ENCODE assay signal across 26 mouse cellular contexts in the genomic region with DNA sequence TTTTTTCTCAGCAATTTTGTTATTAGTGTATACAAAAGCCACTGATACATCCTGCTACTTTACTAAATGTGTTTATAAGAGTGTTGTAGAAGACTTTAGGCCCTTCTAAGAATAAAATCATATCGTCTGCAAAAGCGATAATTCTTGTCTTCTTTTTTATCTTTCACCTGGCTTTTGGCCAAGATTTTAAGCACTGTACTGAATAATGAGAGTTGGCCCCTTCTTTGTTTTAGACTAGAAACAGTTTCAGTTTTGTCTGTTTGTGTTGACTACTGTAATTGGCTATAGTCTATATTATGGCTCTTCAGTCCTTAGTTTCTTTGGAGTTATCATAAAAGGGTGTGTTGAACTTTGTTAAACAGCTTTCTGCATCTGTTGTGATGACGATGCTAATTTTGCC. TPM values are rescaled to one million over a fixed set of nuclear protein-coding genes. Genes with fewer than 3 reads are reported as not detected.
A peak's percentile ranks its signal among the peaks of the same experiment; 100 is the strongest.
DNase-seq lines count a peak whose midpoint lies in the region; ATAC-seq and TF ChIP-seq lines count a peak whose summit lies in the region.
"Had no signal": no experiment of that assay in that cellular context is flagged by ENCODE, and none has a peak within 500 bp of the region (broad histone marks: within the 10 kb centered on the region; RNA-seq: fewer than 3 reads in every experiment).

No protein-coding gene starts in this region.

- 52% methylated on average over 3 of the region's 3 CpGs for WGBS in lung, postnatal 0 days
- 95% methylated on average over 3 of the region's 3 CpGs for WGBS in hindbrain, embryonic 12.5 days

- TF ChIP-seq EP300 in lung, postnatal 0 days (IDR thresholded peaks at IDR 0.05), result no peak

- no peaks in the 10 kb centered on the region for H3K27me3 ChIP-seq in lung, postnatal 0 days (replicated peaks; ENCODE audit: insufficient read depth, low read length)
- H3K27me3 ChIP-seq in hindbrain, embryonic 12.5 days, result no peaks in the 10 kb centered on the region
- H3K27me3 ChIP-seq: forebrain, embryonic 13.5 days; heart, embryonic 13.5 days; hindbrain, embryonic 15.5 days; intestine, embryonic 15.5 days; Patski had no signal

- no peak overlapping the region for H3K4me2 ChIP-seq in lung, postnatal 0 days (replicated peaks; ENCODE audit: low read depth, low read length)
- no peak overlapping the region for H3K4me2 ChIP-seq in hindbrain, embryonic 12.5 days (replicated peaks)
- H3K4me2 ChIP-seq: forebrain, embryonic 13.5 days; heart, embryonic 13.5 days; hindbrain, embryonic 15.5 days; intestine, embryonic 15.5 days had no signal

- no peaks in the 10 kb centered on the region for H3K9me3 ChIP-seq in lung, postnatal 0 days (ENCODE audit: low read length)
- H3K9me3 ChIP-seq in hindbrain, embryonic 12.5 days (replicated peaks), result no peaks in the 10 kb centered on the region
- H3K9me3 ChIP-seq: forebrain, embryonic 10.5 days; forebrain, embryonic 13.5 days; heart, embryonic 10.5 days; heart, embryonic 13.5 days; hindbrain, embryonic 15.5 days; intestine, embryonic 15.5 days had no signal

- no peak for ATAC-seq in lung, postnatal 0 days
- ATAC-seq in CD4-positive, CD25-positive, alpha-beta regulatory T cell, adult 4 months, result peak; percentile 51
- ATAC-seq in inflammation-experienced regulatory T-cells, adult 6 months, result peak; percentile 41
- ATAC-seq in hindbrain, embryonic 12.5 days (ENCODE audit: low FRiP score), result no peak
- ATAC-seq: forebrain, embryonic 13.5 days; forebrain, embryonic 16.5 days; intestine, embryonic 15.5 days; Patski had no signal

- no peak overlapping the region for H3K27ac ChIP-seq in lung, postnatal 0 days (ENCODE audit: low read length)
- no peak overlapping the region for H3K27ac ChIP-seq in hindbrain, embryonic 12.5 days
- H3K27ac ChIP-seq: forebrain, embryonic 10.5 days; forebrain, embryonic 13.5 days; heart, adult 2 months; heart, embryonic 10.5 days; heart, embryonic 13.5 days; hindbrain, embryonic 15.5 days; intestine, embryonic 15.5 days had no signal

- H3K9ac ChIP-seq in lung, postnatal 0 days (replicated peaks; ENCODE audit: low read depth), result no peak overlapping the region
- H3K9ac ChIP-seq in hindbrain, embryonic 12.5 days, result no peak overlapping the region
- H3K9ac ChIP-seq: forebrain, embryonic 13.5 days; heart, embryonic 13.5 days; hindbrain, embryonic 15.5 days; intestine, embryonic 15.5 days had no signal

- DNase-seq in lung, postnatal 0 days (ENCODE audit: low spot score), result peak; percentile 12
- DNase-seq in lung, adult 18-20 months, result no peak
- DNase-seq in CD4-positive, CD25-positive, alpha-beta regulatory T cell, adult 2 months (ENCODE audit: low read depth, low spot score), result peak; percentile 11
- DNase-seq in neural tube, embryonic 10.5 days (ENCODE audit: extremely low spot score, low spot score), result no peak
- DNase-seq: adrenal gland, adult 2 months; adrenal gland, postnatal 14 days; cerebellum, adult 11-12 months; cerebellum, adult 8-10 months; cerebellum, postnatal 10 days; cerebellum, postnatal 36 days; gastrocnemius, postnatal 10 days; gastrocnemius, postnatal 36 days; heart, adult 2 months; heart, postnatal 14 days; heart, postnatal 4 days had no signal

- H3K4me3 ChIP-seq in lung, postnatal 0 days (ENCODE audit: low read depth, low read length), result no peak overlapping the region
- no peak overlapping the region for H3K4me3 ChIP-seq in hindbrain, embryonic 12.5 days
- H3K4me3 ChIP-seq: forebrain, embryonic 10.5 days; forebrain, embryonic 13.5 days; heart, adult 2 months; heart, embryonic 10.5 days; heart, embryonic 13.5 days; hindbrain, embryonic 15.5 days; intestine, embryonic 15.5 days had no signal

- TF ChIP-seq CTCF in lung, postnatal 0 days (IDR thresholded peaks at IDR 0.05), result no peak

- H3K36me3 ChIP-seq in lung, postnatal 0 days (ENCODE audit: insufficient read depth, low read length), result no peaks in the 10 kb centered on the region
- no peaks in the 10 kb centered on the region for H3K36me3 ChIP-seq in hindbrain, embryonic 12.5 days
- H3K36me3 ChIP-seq: heart, embryonic 10.5 days; heart, embryonic 13.5 days; hindbrain, embryonic 15.5 days; intestine, embryonic 15.5 days had no signal

- no peaks in the 10 kb centered on the region for H3K4me1 ChIP-seq in lung, postnatal 0 days (ENCODE audit: insufficient read depth, low read depth, low read length)
- 0 out of 2 replicates have a peak, but pooled peaks cover 2% of the 10 kb centered on the region for H3K4me1 ChIP-seq in hindbrain, embryonic 12.5 days
- H3K4me1 ChIP-seq: forebrain, embryonic 10.5 days; heart, embryonic 10.5 days; hindbrain, embryonic 15.5 days; intestine, embryonic 15.5 days had no signal

RNA-seq across cellular contexts. Expression of gene Sfmbt1, which starts 17.2 kb away (rescaled TPM):
- polyA plus RNA-seq in lung, postnatal 0 days (2015; fragmentation: Nextera tagmentation; extraction: Ambion mirVana), result 8.2 and 8.9 TPM in 2 replicates
- 10 to 100 TPM; 10.8 to 12.6 TPM for polyA plus RNA-seq in CD4-positive, CD25-positive, alpha-beta regulatory T cell, adult 4 months (2017; shearing (Covaris generic))
- 1 to 10 TPM; 7.1 to 9.9 (median 9.4) TPM for polyA plus RNA-seq in inflammation-experienced regulatory T-cells, adult 6 months (2017; shearing (Covaris generic))
- 17.9 and 18.1 TPM in 2 replicates for polyA plus RNA-seq in hindbrain, embryonic 12.5 days (2016; fragmentation: Nextera tagmentation; extraction: Ambion mirVana)

Comparison
In these comparisons a context has a peak if more than half of its experiments do, and no peak if none do; other contexts are left out.
1. DNase-seq: peak in lung, postnatal 0 days (single experiment) and CD4-positive, CD25-positive, alpha-beta regulatory T cell, adult 2 months (single experiment); none in lung, adult 18-20 months (0 of 2) and neural tube, embryonic 10.5 days (single experiment).
2. ATAC-seq: peak in CD4-positive, CD25-positive, alpha-beta regulatory T cell, adult 4 months (single experiment) and inflammation-experienced regulatory T-cells, adult 6 months (single experiment); none in lung, postnatal 0 days (single experiment) and hindbrain, embryonic 12.5 days (single experiment).